Mouse (Mus musculus): ENCODE data around the gene Wdr73. TPM values are rescaled to one million over a fixed set of nuclear protein-coding genes. Genes with fewer than 3 reads are reported as not detected.
A peak's percentile ranks its signal among the peaks of the same experiment; 100 is the strongest.

Gene Wdr73
- total and polyA plus RNA-seq, 3 experiments, result 42.4 to 55.7 (median 48.1) TPM

GRCm38 (mm10) chr7:80846280-80846678 lies 54.8 kb downstream of the Wdr73 start:
- Histone ChIP-seq H3K27ac (ENCODE audit: insufficient read depth, low read depth) (peak overlapping the region; percentile 63), H3K9ac (ENCODE audit: insufficient read depth, low read depth) (peak overlapping the region; percentile 62), H3K36me3 (replicated peaks in 1 of 2; ENCODE audit: control insufficient read depth in 1 of 2, insufficient read depth in 1 of 2, low read length in 1 of 2) (peaks cover 3 to 12% of the 10 kb centered on the region in 2 experiments), H3K4me1 (ENCODE audit: control insufficient read depth in 1 of 2, insufficient read depth in 2 of 2) (peaks cover 4 to 24% of the 10 kb centered on the region in 2 experiments; a peak in 2 of 4 replicates), H3K9me3 (replicated peaks; ENCODE audit: low read length) (no peaks in the 10 kb centered on the region), H3K4me3 (replicated peaks in 1 of 3; ENCODE audit: low read depth in 2 of 3, low read length in 2 of 3, poor library complexity in 1 of 3) (peak overlapping the region; percentile 50 to 72 (median 65)), H3K4me2 (ENCODE audit: insufficient read depth, low read depth, poor library complexity, severe bottlenecking) (peak overlapping the region; percentile 72), H3K27me3 (replicated peaks) (no peaks in the 10 kb centered on the region), H3K79me2 (replicated peaks; ENCODE audit: control insufficient read depth, extremely low read depth, insufficient read depth, poor library complexity, severe bottlenecking) (no peaks in the 10 kb centered on the region)
- DNase-seq (ENCODE audit: extremely low read depth), result no peak
- dilution Hi-C loops (cut with MboI; ENCODE audit: extremely low pct_ligation_motif_present, extremely low pct_unique_long_range_greater_than_20kb, low sequenced_read_pairs) (no loop called here), in situ Hi-C loops (cut with MboI; ENCODE audit: low pct_ligation_motif_present, low pct_unique_long_range_greater_than_20kb, low sequenced_read_pairs) (loop anchor here (5.0 to 25.0 kb wide), 2 partner anchors 109 to 459 kb away; partner anchors contain the start of gene Fes)
- TF ChIP-seq CHD1 (IDR thresholded peaks at IDR 0.05; ENCODE audit: low read depth, low read length) (0 out of 2 replicates have a peak, but pooled peaks have one; percentile 84), ELF1 (IDR thresholded peaks at IDR 0.05; ENCODE audit: low read depth, low read length) (no peak), ETS1 (conservative IDR thresholded peaks at IDR 0.05; ENCODE audit: low read depth, low read length) (no peak), TBP (conservative IDR thresholded peaks at IDR 0.05; ENCODE audit: low read depth, low read length) (no peak), EP300 (IDR thresholded peaks at IDR 0.05; ENCODE audit: low read length) (no peak), TCF12 (IDR thresholded peaks at IDR 0.05; ENCODE audit: low read depth, low read length) (peak; percentile 40; the same call in 1 of the 2 replicates), MXI1 (IDR thresholded peaks at IDR 0.05; ENCODE audit: low read depth, low read length) (peak; percentile 62; the same call in 1 of the 2 replicates), USF1 (IDR thresholded peaks at IDR 0.05; ENCODE audit: low read depth, low read length) (no peak), ZKSCAN1 (IDR thresholded peaks at IDR 0.05; ENCODE audit: borderline replicate concordance, low read depth, low read length) (no peak), UBTF (IDR thresholded peaks at IDR 0.05; ENCODE audit: low read depth, low read length) (no peak)

DNA sequence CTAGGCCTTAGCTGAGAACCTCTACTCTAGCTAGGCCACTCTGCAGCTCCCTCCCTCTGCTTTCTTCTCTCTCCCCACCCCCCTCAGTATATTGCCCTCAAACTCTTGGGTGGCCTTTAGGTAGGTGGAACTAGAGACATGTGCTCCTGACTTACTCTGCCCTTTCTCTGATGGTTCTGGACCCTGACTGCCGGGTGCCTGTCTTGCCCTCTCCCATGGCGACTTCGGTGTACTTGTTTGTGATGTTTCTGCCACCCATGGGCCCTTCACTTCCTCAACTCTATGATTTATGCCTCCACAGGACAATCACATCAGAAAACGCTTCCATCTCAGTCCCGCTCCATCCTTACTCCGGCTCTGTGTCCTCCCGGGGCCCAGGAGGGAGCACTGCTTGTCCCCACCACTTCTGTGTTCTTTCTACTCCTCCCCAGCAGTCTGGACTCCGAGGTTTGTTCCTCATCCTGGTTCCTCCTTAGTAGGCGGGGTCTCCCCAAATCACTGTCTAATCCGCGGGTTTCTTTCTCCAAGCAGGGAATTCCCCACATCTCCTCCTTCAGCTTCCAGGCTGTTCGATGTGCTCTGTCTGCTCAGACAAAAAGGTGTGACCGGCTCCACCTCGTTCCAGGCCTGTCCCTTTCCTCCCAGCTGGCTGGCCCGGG lies 55.3 kb downstream of the Wdr73 start:
- DNase-seq (ENCODE audit: extremely low read depth), result peak; percentile 90
- peak overlapping the region; percentile 72 for H3K4me2 ChIP-seq (ENCODE audit: insufficient read depth, low read depth, poor library complexity, severe bottlenecking)
- no peaks in the 10 kb centered on the region for H3K79me2 ChIP-seq (replicated peaks; ENCODE audit: control insufficient read depth, extremely low read depth, insufficient read depth, poor library complexity, severe bottlenecking)
- peak overlapping the region; percentile 50 to 72 (median 65) for H3K4me3 ChIP-seq (replicated peaks in 1 of 3; ENCODE audit: low read depth in 2 of 3, low read length in 2 of 3, poor library complexity in 1 of 3)
- peak overlapping the region; percentile 66 for H3K9ac ChIP-seq (ENCODE audit: insufficient read depth, low read depth)
- H3K36me3 ChIP-seq (replicated peaks in 1 of 2; ENCODE audit: control insufficient read depth in 1 of 2, insufficient read depth in 1 of 2, low read length in 1 of 2), result peaks cover 3 to 12% of the 10 kb centered on the region in 2 experiments
- H3K9me3 ChIP-seq (replicated peaks; ENCODE audit: low read length), result no peaks in the 10 kb centered on the region
- no peaks in the 10 kb centered on the region for H3K27me3 ChIP-seq (replicated peaks)
- peak overlapping the region; percentile 63 for H3K27ac ChIP-seq (ENCODE audit: insufficient read depth, low read depth)
- dilution Hi-C loops (cut with MboI; ENCODE audit: extremely low pct_ligation_motif_present, extremely low pct_unique_long_range_greater_than_20kb, low sequenced_read_pairs) (no loop called here), in situ Hi-C loops (cut with MboI; ENCODE audit: low pct_ligation_motif_present, low pct_unique_long_range_greater_than_20kb, low sequenced_read_pairs) (loop anchor here (5.0 to 25.0 kb wide), 2 partner anchors 108 to 458 kb away; partner anchors contain the start of gene Fes)
- TF ChIP-seq ELF1 (IDR thresholded peaks at IDR 0.05; ENCODE audit: low read depth, low read length), result peak; percentile 51; the same call in 1 of the 2 replicates
- TF ChIP-seq POLR2A (IDR thresholded peaks at IDR 0.05; ENCODE audit: low read depth, low read length), result peak; percentile 74
- TF ChIP-seq JUN (IDR thresholded peaks at IDR 0.05; ENCODE audit: insufficient read depth, low read depth, low read length), result no peak
- TF ChIP-seq E2F4 (IDR thresholded peaks at IDR 0.05; ENCODE audit: insufficient replicate concordance, low read depth, low read length), result no peak
- peak; percentile 36 for TF ChIP-seq NELFE (IDR thresholded peaks at IDR 0.05; ENCODE audit: low read depth, low read length)
- no peak for TF ChIP-seq POLR2AphosphoS2 (IDR thresholded peaks at IDR 0.05; ENCODE audit: low read depth, low read length)
- TF ChIP-seq SIN3A (IDR thresholded peaks at IDR 0.05; ENCODE audit: low read length), result peak; percentile 12; the same call in 1 of the 2 replicates
- peaks cover 8 to 30% of the 10 kb centered on the region in 2 experiments; a peak in 3 of 4 replicates for H3K4me1 ChIP-seq (ENCODE audit: control insufficient read depth in 1 of 2, insufficient read depth in 2 of 2)

Data from CH12.LX (cell line).